Mouse (Mus musculus) adrenal gland, postnatal 36 days (tissue): ENCODE data around the gene Uggt2. TPM values are rescaled to one million over a fixed set of nuclear protein-coding genes. Genes with fewer than 3 reads are reported as not detected.

ENCODE experiments used
- DNase-seq, 2 experiments: peaks; one replicate each; pipeline ENCODE4 v3.0.0; 2021; ENCODE audit warnings: mixed read lengths in 1 of 2
- long read RNA-seq, 2 experiments: library from polyadenylated mRNA; stranded (forward); transcript quantifications; one replicate each; pipeline ENCODE4 v2.0.0; 2021; ENCODE audit warnings: borderline sequencing depth in 2 of 2
- total RNA-seq, 2 experiments: library from RNA; stranded (reverse); gene quantifications; 2 replicates each; pipeline ENCODE4 v1.2.3; 2021

Gene Uggt2
- total RNA-seq: 10 to 100 TPM in 1 of 2 experiments, 1 to 10 TPM in 1; 9.5 to 13.2 TPM
- long read RNA-seq, experiment 1, full-length matches to known transcripts: 2 of 3 reads
- long read RNA-seq, experiment 1, partial matches to known transcripts: 1 of 3 reads
- long read RNA-seq, experiment 1, other reads (novel, unspliced or antisense): 0 of 3 reads
- long read RNA-seq, experiment 2, partial matches to known transcripts: 0 of 1 reads
- long read RNA-seq, experiment 2, other reads (novel, unspliced or antisense): 0 of 1 reads

DNA sequence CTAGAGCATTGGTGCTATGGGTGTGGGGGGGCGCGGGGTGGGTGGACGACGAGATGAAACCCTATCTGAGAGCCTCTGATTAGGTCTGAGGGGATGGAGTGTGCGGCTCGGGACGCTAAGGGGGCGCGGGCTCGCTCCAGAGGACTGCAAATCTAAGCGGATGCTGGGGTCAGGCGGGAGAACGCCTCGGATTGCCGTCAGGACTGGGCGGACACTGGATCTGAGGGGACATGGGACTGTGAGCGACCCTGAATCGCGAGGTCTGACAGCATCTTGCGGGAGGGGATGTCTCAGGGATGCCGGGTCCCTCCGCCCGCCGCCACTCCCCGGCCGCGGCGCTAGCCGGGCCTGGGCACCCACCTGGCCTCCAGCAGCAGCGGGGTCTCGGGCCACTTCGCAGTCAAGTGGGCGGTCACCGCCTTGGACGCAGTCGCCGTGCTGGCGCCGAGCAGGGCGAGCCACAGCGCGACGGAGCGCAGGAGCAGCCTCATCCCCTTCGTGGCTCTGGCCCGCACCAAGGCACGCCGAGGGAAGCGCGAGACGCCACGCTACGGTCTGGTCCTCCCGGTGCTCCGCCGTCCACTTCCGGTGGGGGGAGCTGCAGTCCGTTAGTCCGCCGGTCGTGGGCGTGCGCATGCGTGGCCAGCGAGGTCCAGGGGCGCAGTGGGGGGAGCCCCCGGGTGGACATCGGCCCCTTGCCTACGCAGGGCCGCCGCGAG is at the start of gene Uggt2:
TSS of gene Uggt2 (minus strand) at position 580 of the 719 bp plus-strand sequence.
- DNase-seq: peak; percentile 88 to 92

DNA sequence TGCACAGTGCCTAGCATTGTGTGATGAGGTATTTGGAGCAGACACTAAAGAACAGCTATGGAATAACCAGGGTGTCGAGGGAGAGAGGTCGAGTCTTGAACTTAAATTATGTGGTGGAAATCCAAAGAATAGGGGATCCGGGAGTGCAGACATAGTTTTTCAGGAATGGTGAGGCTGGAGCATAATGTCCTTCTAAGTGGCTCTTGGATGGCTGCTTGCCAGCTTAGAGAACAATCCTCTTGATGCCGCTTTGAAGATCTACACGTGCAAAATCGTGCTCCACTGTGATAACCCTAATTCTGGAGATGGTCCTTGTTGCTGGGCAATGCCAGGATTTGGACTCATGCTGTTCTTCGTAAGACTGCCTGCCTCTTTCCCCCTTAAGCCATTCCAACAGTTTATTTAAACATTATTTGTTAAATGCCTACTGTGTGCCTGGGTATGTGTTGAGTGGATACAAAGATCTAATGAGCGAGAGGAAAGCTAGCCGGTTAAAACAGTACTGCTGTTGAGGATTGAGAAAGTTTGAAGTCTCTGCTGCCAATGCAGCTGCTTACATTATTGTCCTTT is 40.2 kb upstream of the Uggt2 start:
- peak in 1 of 2 experiments; percentile 19 for DNase-seq

DNA sequence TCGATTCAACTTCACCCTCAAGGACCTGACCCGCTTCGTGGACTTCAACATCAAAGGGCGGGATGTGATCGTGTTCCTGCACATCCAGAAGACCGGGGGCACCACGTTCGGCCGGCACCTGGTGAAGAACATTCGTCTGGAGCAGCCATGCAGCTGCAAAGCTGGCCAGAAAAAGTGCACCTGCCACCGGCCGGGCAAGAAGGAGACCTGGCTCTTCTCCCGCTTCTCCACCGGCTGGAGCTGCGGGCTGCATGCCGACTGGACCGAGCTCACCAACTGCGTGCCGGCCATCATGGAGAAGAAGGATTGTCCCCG is 39.5 kb upstream of the Uggt2 start:
- DNase-seq: peak; percentile 12 to 15

DNA sequence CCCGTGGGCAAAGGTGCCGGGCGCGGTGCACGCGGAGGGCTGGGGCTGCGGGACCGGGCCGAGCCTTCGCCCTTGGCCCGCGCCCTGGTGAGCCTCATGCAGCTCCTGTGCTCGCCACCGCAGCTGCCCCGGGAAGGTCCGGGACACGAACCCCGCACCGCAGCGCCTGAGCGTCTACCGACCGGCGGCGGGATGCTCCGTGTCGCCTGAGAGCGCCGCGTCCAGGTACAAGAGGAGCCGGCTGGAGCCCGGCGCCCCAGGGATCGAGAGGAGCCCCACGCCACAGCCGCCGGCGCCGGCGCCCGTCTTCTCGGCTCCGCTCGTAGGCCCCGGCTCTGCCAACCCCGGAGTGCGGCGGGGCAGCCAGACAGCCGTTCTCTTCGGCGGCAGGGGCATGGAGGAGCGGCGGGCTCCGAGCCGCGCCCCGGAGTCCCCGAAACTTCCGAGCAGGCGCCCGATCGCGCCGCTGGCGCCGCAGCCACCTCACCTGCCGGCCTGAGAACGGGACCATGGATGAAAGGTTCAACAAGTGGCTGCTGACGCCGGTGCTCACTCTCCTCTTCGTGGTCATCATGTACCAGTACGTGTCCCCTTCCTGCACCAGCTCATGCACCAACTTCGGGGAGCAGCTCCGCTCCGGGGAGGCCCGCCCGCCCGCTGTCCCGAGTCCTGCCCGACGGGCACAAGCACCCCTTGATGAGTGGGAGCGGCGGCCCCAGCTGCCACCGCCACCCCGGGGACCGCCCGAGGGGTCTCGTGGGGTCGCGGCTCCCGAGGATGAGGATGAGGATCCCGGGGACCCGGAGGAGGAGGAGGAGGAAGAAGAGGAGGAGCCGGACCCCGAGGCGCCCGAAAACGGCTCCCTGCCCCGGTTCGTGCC is 38.9 kb upstream of the Uggt2 start, which contains the start of gene Hs6st3:
TSS of gene Hs6st3 (plus strand) at position 436 of the 880 bp plus-strand sequence.
- DNase-seq: peak; percentile 42 to 48

DNA sequence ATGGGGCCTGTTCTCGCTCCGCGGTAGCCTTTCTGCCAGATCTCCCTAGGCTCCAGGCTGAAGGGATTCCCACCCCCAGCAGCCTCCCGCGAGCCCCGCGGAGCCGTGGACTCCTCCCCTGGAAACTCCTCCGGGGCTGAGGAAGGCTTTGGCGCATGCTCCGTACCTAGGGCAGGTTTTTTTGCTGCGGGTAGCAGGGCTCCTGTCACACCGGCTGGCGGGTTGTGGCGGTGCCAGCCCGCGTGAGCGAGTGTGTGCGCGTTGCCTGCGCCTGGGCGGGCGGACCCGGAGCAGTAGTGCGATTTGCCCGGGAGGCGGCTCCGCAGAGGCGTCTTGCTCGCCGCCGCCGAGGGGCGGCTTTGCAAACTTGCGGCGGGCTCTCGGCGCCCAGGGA is 38.3 kb upstream of the Uggt2 start:
- DNase-seq: peak; percentile 77 to 79

DNA sequence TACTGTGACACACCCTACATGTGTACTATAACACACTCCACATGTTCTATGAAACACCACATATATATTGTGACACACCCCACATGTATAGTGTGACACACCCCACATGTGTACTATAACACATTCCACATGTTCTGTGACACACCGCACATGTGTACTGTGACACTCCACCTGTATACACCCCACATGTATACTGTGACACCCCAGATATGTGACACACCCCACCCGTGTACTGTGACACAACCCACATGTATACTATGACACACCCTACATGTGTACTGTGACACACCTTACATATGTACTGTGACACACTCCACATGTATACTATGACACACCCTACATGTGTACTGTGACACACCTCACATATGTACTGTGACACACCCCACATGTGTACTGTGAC is 28.1 kb upstream of the Uggt2 start:
- no peak for DNase-seq

DNA sequence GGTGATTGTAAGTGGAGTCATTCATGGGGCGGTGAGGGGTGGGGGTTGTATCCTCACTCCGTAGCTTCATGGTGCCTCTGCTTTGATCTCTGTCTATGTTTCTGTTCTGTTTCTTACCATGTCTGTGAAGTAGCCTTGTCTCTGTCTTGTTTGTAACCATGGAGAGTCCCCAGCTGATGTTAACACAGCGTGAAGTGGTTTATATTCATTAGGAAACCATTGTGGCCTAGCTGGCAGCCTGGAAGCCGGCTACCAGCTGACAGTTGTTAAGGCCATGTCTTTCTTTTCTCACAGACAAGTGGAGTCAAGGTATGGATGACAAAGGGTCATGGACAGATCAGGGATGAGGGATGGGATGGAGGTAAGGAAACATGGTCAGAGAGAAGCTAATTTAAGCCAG is 26.6 kb upstream of the Uggt2 start:
- DNase-seq: no peak

DNA sequence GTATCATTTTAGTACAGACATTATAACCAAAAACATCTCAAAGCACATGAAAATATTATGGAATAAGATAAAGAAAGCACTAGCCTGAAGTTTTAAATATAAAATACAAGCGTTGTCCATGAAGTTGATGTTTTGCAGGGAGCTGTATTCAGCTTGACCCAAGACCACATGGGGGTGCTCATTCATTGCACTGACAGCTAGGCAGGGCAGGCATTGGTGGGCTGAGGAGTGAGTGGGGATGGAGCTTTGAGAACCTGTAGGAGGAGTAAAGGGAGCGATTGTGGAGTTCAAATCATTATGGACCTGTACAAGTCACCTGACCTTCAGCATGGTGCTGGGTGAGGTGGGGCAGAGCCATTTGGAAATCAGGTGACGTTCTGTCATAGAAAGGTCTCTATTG is 24.8 kb upstream of the Uggt2 start:
- DNase-seq: peak; percentile 17 to 32

DNA sequence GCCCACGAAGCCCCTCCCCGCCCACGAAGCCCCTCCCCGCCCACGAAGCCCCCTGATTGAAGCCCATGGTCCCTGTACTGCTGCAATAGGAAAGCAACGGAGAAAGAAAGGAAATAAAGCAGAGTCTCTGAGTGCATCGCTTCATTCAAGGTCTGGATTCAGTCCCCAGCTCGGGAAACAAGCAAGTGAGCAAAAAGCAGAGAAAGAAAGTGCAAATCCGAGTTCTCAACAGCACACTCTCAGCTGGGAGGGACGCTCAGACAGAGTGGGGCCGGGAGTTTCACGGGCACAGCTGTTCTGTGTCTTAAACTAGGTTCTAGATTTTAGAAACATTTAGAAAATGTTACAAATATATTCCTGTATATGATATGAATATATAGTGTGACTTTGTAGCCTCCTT is 24.4 kb upstream of the Uggt2 start:
- peak in 1 of 2 experiments; percentile 4 for DNase-seq

DNA sequence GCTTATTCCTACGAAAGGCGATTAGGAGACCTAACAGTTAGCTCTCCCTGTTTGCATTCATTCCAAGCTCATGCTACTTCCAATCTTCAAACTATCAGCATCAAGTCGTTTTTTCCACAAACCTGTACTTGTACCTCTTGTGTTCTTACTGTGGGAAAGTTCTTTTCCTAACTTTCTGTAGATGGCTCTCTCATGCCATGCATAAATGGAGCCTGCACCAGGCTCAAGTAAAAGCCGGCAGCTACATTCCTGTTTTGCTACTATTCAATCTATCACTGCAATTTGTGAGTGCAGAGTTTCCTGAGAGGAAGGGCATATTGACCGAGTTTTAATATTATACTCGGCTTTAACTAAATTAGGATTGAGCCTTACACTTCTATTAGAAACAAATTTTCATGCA is 13.3 kb upstream of the Uggt2 start:
- DNase-seq: no peak

DNA sequence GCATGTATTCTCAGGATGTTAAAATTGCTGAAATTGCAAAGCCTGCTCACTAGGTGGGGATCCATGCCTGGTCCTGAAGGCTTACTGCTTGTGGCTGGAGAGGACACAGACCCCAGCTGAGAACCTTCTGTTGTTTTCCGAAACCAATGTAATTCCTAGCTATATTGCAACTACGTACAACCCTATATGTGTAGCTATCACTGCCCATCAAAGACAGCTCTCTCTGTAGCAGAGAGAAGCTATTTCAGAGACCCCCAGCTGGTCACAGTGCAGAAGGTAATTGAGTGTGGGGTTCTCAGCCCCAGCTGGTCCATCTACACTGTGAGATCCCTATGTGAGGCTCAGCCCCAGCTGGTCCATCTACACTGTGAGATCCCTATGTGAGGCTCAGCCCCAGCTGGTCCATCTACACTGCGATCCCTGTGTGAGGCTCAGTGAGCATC is 10.6 kb upstream of the Uggt2 start:
- DNase-seq: no peak

DNA sequence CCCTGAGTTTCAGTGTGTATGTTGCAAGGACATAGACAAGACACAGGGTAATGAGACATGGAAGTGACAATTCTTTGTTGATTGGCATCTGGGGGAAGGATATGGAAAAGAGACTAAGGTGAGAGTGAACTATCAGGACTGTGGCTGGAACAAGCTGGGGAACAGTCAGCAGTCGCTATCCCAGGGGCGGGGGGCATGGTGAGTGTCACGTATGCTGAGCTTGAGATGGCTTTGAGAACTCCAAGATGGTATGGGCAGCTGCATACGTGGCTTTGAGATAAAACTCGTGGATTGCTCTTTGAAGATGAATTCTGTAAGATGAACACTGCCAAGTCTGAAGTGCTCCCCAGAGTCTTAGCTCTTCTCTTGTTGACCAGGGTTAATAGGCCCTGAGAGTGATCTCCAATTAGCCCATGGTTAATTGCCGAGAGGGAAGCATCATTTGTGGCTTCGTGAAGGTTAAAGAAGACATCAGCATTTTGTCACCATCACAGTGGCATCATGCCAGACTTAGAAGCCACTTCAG is 9.6 kb upstream of the Uggt2 start:
- DNase-seq: no peak

DNA sequence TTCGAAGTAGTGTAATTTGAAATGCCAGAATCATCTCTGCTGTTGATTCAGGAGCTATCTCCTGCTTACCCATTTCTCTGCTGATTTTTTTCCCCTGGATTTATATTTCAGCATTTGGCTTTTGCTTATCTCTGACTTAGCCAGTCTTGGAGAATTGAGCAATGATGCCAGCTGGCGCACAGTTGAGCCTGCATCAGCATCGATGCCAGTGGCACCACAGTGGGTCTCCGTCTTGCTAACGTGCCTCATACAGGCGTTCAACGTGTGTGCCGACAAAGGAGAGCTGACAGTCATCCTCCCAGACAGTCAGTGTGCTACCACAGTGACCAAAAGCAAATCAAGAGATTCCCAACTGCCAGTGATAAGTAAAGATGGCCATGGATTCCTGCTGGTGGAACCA is 8.4 kb upstream of the Uggt2 start:
- no peak for DNase-seq

DNA sequence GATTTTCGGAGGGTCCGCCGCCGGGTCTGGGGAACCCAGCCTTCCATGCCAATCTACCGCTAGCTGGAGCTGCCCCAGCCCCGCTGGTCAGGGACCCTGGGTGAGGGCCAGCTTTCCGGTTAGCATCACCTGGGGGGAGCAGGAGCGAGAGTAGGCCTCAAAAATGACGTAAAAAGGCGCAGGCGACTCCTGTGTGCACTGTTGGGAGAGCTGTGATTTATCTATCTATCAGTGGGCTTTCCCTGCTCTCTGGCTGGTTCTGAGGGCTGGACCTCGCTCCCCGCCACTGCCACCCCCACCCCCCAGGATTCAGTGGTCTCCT is 301 bp upstream of the Uggt2 start:
- DNase-seq: no peak

DNA sequence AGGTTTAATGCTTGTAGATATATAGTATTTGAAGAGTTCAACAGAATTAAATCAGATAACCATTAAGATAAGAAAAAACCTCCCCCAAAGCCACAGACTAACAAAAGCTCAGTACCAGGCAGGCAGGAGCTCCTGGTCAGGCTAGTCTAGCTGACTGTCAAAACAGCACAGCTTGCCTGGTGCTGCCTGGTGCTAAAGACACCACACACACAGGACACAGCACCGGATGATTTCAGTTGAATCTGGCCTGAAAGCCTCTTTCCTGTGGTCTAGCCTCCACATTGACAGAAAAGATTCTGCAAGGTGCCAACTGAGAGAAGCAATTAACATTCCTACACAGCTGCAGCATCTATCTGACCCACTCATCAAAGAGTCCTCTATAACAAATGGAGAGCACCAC is 37.4 kb downstream of the Uggt2 start:
- no peak for DNase-seq

DNA sequence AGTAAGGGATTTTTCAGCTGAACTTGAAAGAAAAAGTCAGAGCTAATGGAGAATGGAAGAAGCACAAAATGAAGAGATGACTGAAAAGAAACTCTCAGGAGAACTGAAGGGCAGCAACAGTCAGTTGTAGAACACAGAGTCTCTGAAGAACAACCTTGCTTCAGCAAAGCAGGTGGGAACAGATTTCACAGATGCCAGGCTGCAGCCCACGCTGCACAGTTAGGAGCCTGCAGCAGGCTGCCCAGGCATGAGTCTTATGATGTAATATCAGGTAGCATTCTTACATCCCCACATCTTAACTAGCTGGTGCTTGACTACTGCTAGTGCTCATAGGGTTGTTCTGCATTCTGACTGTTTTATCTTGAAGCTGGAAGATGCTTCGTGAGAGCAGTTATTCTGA is 38.5 kb downstream of the Uggt2 start:
- DNase-seq: no peak

DNA sequence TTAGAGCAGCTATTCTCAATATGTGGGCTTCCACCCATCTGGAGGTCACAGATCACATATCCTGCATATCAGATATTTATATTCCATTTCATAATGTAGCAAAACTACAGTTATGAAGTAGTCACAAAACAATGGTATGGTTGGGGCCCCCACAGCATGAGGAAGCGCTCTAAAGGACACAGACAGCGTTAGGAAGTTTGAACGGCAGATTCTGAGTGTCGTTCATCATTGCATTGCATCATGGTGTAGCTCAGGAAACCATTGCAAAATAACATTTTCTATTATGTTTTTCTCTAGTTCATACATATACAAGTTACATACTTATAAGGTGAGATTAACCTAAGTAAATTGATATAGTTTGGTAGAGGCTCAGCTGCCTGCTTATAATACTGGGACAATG is 42.2 kb downstream of the Uggt2 start:
- DNase-seq: no peak

DNA sequence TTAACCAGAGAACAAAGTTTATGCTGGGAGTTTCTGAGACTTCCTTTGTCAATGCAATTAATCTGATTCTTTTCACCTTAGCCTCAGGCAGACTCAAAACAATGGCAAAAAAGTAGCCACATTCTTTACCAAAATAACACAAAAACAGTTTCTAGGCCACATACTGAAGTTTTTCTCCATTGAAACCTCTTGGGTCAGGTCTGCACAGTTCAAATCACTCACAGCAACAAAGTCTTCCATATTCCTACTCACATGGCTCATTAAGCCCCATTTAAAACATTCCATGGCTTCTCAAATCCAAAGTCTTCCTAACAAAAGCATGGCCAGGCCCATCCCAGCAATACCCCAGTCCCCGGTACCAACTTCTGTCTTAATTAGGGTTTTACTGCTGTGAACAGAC is 46.3 kb downstream of the Uggt2 start:
- DNase-seq: no peak

DNA sequence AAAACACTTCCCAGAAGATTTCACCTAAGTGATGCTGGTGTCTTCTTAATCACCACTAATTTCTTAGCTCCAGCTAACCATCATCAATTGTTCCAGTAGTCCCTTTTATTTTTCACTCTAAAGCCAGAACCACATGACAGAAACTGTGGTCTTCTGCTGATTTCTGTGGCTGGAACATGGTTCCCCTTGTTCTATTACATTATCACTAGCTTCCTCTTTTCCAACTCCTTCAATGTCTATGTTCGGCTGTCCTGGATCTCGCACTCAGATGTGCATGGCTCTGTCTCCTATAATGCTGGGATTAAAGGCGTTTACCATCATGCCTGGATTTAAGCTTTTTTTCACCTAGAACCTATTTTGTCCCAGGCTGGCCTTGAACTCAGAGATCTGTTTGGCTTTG is 46.9 kb downstream of the Uggt2 start:
- DNase-seq: no peak

DNA sequence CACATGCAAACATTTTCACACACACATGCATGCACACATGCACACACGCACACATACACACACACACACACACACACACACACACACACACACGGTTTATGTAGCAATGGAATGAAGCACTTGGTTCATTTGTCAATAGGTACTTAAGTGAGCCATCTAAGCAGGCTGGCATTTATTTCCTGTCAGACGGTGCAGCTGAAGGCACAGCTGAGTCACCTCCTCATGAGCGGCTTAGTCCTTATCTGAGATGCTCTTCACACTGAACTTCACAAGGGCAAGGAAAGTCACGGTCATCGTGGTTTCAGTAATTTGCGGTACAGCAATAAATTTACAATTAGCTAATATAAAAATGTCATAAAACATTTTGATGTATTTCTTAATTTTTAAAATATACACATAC is 55.5 kb downstream of the Uggt2 start:
- DNase-seq: no peak

DNA sequence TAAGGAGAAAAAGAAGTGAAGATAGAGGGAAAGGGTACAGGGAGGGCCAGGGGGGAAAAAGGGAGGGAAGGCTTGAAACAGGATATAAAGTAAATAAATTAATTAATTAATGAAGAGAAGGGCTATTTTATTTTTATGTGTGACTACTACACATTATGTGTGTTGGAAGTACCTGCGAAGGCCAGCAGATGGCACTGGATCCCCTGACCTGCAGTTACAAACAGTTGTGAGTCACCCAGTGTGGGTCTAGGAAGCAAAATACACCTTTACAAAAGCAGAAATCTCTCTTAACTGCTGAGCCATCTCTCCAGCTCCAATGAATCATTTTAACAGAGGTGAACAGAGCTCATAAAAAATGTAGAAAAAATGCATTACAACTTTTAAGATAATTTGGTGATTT is 59.0 kb downstream of the Uggt2 start:
- peak; percentile 63 to 66 for DNase-seq

DNA sequence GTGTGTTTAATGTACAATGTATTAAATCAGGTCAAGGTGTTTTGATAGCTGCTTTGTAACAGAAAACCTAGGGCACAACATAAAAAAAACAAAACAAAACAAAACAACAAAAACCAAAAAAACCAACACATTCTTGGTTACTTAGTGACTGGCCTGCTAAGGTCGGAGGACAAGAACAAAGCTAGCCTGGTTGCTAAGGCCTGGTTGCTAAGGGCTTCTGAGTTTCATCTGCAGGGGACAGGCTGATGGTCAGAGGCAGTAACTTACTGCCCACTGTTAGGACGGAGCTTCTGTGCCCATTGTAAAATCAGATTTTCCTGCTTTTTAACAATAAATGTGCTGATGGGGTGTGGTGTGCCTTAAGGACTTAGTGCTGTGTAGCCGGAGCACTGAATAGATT is 61.5 kb downstream of the Uggt2 start:
- no peak for DNase-seq
